Mouse (Mus musculus) liver, embryonic 14.5 days (tissue): ENCODE results near the gene Higd2a.

Experiments used
- CTCF ChIP-seq: IDR thresholded peaks from 2 replicates; pipeline ENCODE4 v1.5.1; 2016; ENCODE audit warnings: antibody characterized with exemption, low read depth, control low read depth
- EP300 ChIP-seq: IDR thresholded peaks from 2 replicates; pipeline ENCODE4 v1.6.1; 2016; ENCODE audit warnings: antibody characterized with exemption, low read depth

- no peak for TF ChIP-seq CTCF
- TF ChIP-seq EP300: no peak
These were observed 32.0 kb downstream of the Higd2a start for GRCm38 (mm10) chr13:54621960-54622521.
